Mouse (Mus musculus) testis, postnatal 10 days (tissue): Measurements from ENCODE around the gene Acbd4.

Experiments used
- DNase-seq: peaks from one replicate; pipeline ENCODE4 v3.0.0; 2021; ENCODE audit warnings: low spot score

Gene Acbd4

DNA sequence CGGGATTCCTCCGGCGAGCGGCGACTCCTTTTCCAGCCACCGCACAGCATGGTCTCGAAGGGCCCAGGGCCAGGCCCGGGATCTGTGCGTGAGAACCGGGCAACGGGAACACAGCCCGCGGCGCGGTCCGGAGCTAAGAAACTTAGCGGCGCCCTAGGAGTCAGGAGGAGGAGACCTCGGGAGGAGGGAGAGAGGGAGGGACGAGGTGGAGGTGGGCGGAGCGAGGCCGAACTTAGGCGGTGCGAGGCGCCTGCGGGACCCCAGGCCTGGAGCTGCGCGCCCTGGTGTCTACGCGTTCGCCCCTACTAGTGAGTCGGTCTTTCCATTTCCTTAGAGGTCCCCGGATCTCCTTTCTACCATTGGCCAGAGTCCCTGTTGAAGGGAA is at the start of gene Acbd4, which contains the start of gene Plcd3:
Gene Acbd4 (plus strand): TSS at position 202 of the 385 bp plus-strand sequence.
Gene Plcd3 (minus strand): TSS at position 178 of the 385 bp plus-strand sequence.
- DNase-seq, result peak; percentile 92

DNA sequence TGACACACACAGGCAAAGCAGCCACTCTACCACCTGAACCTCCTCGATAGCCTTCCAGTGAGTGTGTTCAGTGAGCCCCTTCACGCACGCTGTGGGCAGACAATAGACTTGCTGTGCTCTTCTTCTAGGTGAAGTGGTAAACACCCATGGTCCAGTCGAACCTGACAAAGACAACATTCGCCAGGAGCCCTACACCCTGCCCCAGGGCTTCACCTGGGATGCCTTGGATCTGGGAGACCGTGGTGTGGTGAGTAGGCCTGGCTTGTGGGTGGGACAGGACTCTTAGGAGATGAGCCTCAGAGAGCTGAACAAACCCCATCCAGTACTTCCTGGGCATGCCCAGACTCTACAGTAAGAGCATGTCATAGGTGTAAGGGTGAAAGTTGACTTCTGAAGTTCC is 49.4 kb upstream of the Acbd4 start:
- peak; percentile 38 for DNase-seq

GRCm38 (mm10) chr11:103053191-103054076 is 48.0 kb upstream of the Acbd4 start:
- peak; percentile 36 for DNase-seq

GRCm38 (mm10) chr11:103054798-103055197 is 46.7 kb upstream of the Acbd4 start:
- peak; percentile 86 for DNase-seq

- no peak for DNase-seq
Observed at GRCm38 (mm10) chr11:103056636-103057035, 44.8 kb upstream of the Acbd4 start.

- peak; percentile 35 for DNase-seq
Observed at GRCm38 (mm10) chr11:103058499-103059085, 42.9 kb upstream of the Acbd4 start.

GRCm38 (mm10) chr11:103066191-103067050 is 35.1 kb upstream of the Acbd4 start:
- no peak for DNase-seq

- DNase-seq, result peak; percentile 40
Observed at GRCm38 (mm10) chr11:103067051-103067361, 34.5 kb upstream of the Acbd4 start.

GRCm38 (mm10) chr11:103067457-103068001 is 34.0 kb upstream of the Acbd4 start:
- DNase-seq, result peak; percentile 66

DNA sequence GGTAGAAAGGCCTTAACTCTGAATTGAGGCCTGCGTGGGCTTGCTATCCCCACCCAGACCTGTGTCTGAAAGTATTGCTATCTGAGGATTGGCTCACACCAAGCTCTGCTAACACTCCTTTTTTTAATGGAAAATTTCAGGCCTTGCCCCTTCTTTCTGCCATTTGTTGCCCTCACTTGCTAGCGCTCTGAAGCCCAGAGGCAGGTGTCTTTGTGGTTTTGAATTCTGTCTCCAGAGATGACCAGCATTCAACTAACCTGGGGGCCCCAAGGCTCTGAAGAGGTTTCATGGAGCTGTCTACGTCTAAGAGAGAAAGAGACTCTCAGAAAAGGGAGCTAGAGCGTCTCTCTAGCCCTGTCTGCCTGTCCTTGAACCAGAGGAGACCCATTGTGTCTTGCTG is 33.2 kb upstream of the Acbd4 start:
- peak; percentile 37 for DNase-seq

- DNase-seq, result peak; percentile 37
Observed at GRCm38 (mm10) chr11:103068884-103069283, 32.6 kb upstream of the Acbd4 start.

DNA sequence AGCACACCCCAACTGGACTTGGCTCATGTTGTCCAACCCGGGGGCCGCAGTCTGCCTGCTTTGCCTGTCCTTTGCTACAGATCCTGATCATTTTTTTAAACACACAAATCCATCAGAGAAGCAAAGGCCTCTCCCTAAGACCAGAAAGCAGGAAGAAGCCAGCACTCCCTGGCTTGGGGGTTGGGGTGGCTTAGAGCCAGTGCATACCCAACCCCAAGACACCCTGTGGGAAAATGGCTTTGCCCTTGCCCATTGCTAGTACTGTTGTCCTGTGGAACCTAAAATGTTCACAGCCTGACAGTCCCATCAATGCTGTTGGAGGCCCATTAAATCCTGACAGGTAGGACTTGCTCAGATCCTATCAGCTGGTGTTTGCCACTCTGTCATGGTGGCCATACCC is 31.8 kb upstream of the Acbd4 start:
- DNase-seq, result peak; percentile 38

DNA sequence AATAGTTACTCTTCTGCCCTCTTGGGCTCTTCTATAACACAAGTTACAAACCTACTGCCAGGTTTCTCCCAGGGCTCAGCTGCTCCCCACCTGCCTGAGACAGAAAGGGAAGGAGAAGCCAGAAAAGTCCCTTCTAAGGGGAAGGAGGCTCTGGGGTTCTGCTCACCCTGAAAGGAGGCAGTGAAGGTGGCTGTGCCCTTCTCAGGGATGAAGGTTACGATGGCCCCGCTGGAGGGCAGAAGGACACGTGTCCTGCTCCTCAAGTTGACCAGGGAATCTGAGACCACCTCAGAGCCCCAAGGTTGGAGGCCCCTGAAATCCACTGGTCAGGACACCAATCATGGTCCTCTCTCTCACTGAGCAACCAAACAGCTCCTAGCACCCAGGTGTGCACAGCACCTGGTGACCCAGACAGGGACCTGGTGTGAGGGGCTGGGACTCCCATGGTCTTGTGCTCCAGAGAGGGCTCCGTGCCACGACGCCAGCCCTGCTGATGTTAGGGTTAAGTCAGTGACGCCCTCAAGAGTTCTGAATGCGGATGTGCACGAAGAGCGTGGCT is 31.1 kb upstream of the Acbd4 start:
- peak; percentile 41 for DNase-seq

- DNase-seq, result no peak
Observed at GRCm38 (mm10) chr11:103073671-103074070, 27.8 kb upstream of the Acbd4 start.

DNA sequence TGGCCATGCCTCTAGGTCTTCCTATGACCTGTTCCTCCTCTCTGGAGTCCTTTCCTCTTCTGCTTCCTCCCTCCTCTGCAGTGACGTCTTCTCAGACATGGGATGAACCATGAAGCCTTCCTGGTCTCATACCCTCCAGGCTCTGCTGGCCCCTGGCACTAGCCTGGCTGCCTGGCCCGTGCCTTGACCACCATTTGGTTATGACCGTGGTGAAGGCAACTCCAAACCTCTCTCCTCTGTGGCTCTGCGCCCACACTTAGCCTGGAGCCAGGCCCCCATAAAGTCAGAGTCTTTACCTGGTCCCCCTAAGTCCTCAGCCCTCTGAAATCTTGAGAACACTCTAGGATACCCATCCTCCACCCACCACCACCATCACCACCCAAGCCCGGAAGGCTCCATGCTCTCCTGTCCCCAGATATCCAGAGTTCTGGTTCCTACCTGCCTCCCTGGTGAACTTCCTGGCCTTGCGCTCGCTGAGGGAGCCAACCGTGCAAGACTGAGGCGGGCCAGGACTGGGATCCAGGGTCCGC is 27.3 kb upstream of the Acbd4 start:
- no peak for DNase-seq

DNA sequence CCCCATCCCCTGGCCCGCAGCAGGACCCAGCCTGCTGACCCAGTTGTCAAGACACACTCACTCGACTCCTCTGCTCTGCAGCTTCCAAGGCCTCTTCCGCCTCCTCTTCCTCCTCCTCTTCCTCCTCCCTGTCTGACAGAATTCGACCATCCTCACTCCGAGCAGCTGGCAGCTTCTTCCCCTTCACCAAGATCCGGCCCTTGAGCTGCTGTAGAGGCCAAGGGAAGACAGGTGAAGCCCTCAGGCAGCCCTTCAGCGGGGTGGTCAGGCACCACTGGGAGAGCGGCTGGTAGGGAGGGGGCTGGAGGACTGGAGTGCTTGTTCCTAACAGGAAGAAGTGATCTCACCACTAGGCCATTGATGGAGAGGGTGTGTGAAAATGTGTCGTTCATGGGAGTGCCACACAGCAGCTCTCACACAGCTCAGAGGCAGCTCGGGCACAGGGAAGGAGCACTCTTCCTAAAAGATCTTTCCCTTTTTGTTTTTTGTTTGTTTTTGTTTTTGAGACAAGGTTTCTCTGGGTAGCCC is 26.6 kb upstream of the Acbd4 start:
- no peak for DNase-seq

DNA sequence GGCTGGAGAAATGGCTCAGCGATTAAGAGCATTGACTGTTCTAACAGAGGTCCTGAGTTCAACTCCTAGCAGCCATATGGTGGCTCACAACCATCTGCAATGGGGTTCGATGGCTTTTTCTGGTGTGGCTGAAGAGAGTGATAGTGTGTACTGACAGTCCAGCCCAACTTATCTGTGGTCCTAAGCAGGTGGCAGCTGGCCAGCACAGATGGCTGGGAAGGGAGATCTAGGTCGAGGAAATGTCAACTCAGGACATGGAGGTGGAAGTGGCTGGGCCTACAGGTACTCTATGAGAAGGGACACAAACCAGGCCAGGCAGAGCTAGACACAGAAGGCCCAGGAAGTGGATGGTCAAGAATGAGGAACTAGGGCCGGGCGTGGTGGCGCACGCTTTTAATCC is 25.5 kb upstream of the Acbd4 start:
- DNase-seq, result no peak

DNA sequence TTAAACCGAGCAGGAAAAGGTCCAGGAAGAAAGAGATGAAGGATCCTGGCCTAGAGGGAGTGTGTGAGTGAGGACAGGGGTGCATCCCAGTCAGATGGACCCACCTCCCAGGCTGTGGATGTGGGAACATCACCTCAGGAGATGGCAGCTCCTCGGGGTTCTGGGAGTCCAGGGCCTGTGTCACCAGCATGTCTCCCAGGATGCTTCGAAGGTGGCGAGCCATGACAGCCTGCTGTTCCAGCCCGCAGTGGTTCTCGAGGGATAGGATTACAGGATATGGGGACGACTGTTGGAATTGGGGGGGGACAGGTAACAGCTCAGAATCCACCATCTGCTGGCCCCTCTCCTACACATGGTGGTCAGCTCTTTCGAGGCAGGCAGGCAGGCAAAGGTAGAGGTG is 24.9 kb upstream of the Acbd4 start:
- DNase-seq, result no peak

GRCm38 (mm10) chr11:103078131-103078530 is 23.4 kb upstream of the Acbd4 start:
- no peak for DNase-seq

DNA sequence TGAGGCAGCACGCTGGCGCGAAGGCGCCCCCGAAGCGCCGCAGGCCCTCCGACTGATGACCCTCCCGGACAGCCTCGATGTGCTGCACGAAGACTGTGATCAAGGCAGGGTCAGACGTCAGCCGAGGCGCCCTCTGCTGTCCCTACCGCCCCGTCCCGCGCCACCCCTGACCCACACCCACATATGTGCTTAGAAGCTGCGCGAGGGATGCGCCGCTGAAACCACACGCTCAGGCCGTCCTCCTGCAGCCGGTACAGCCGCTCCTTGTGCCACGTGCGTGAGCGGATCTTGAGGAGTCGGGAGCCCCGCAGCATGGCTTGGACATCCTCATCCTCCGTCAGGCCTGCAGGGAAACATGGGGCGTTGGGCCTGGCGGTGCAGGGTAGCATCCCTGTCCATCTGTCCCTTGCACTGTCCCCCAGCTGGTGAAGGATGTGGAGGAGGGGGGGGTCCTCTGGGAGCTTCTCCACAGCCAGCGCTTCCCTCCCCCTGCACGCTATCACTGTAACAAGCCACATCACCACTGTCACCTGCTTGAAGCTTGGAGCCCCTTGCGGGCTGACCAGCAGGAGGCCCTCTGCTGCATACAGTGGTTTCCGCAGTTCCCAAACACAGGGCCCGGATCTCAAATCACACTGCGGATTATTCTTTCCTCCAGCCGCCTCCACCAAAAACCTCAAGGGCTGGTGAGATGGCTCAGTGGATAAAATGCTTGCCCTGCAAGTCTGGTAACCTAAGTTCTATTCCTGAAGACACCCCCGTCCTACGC is 21.0 kb upstream of the Acbd4 start:
- DNase-seq, result no peak

- DNase-seq, result no peak
Observed at GRCm38 (mm10) chr11:103081631-103082030, 19.9 kb upstream of the Acbd4 start.
